Mouse (Mus musculus) T-cell, adult 66 days (primary cell): ENCODE measurements around the gene Umod. TPM values are rescaled to one million over a fixed set of nuclear protein-coding genes. Genes with fewer than 3 reads are reported as not detected.

Source experiments
- total RNA-seq, 2 experiments: library from RNA; stranded (reverse); gene quantifications; 3 replicates in 1 of 2; 4 replicates in 1 of 2; pipeline ENCODE4 v1.2.4; 2023

The Umod gene
- total RNA-seq = not detected

DNA sequence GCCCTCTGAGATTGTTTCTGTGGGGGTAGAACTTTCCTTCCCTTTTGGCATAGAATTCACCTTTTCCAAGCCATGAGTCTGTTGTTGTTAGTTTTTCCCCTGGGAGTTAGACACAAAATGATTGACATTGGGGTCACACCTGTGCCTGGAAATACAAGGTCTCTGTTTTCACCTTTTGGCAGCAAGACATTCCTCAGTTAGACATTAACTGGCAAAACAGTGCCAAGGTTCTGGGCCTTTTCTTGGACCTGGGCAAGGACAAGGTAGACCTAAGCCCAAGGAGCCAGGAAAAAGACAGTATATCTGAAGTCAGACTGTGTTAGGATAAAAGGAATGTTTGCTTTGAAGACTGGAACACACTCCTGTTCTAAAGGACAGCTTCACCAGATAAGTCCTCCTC is at the start of gene Umod:
Umod (minus strand) TSS at position 27 of the 400 bp plus-strand sequence.

DNA sequence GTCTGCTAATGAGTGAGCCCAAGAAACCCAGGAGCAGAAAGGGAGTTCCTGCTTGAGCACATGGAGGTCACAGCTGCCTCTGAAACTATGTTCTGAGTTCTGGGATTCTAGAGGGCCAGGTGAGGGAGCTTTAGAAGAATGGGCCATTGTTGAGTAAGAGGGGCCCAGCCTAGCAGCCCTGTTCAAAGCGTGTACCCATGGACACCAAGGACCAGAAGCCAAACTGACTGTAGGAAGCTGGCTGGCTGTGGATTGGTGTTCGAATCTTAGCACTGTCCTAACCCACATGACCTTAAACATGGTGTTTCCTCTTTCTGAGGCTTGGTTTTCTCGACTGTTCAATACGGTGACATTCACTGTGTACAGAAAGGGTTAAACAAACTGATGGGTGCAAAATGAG is 44.3 kb upstream of the Umod start, which contains the start of gene Pdilt:
Pdilt (minus strand) TSS at position 101 of the 400 bp plus-strand sequence.

DNA sequence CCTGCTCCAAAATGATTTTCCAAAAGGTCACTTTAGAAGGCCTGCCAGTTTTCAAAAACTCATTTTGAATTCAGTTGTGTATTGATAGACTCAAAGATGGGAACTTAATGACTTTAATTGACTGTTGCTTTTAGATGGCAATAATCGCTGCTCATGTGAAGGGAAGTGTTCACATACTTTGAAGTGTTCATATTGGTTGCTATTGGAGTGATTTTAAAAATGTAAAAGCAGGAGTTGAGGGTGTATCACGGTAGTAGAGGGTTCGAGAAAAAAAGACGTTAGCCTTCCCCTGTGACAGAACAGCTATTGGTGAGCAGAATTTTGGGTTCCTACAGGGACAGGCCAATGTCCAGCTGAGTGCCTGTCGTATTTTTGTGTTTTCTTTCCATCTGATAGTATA is 40.1 kb upstream of the Umod start, which contains the start of gene Acsm5:
Acsm5 (plus strand) TSS at position 301 of the 400 bp plus-strand sequence.

DNA sequence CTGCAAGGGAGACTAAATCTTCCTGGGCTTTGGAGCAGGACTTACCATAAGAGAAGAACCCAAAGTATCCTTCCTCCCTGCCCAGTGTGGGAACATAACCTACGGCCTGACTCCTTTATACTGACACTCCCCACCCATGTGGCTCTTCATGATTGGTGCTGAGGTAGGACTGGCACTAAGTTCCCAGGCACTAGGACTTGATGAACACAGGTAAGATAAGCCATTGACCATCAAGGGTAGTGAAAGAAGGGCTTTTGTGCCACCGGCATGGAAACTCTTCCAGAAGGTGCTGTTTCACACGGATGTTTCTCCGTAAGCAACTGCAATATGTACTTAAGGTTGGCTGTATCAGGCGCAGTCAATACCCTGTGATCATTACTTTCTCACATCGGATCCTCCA is 19.9 kb downstream of the Umod start, which contains the start of gene Gp2:
Gp2 (minus strand) TSS at position 101 of the 400 bp plus-strand sequence.

Other genes with a start within 250 kb of the Umod start
- not detected for gene Gp2, start 20.0 kb downstream of the Umod start, total RNA-seq
- gene Acsm5, start 40.2 kb upstream of the Umod start, total RNA-seq = not detected
- not detected for gene Pdilt, start 44.2 kb upstream of the Umod start, total RNA-seq
- gene Acsm2, start 75.1 kb upstream of the Umod start, total RNA-seq = not detected
- not detected for gene Acsm1, start 127.7 kb upstream of the Umod start, total RNA-seq
- gene Acsm4, start 210.7 kb upstream of the Umod start, total RNA-seq = not detected
- 100 to 1,000 TPM; 104 to 106 TPM for gene Thumpd1, start 241.5 kb upstream of the Umod start, total RNA-seq